Mouse (Mus musculus) embryonic facial prominence, embryonic 11.5 days (tissue): ENCODE measurements around the gene Atp13a1. TPM values are rescaled to one million over a fixed set of nuclear protein-coding genes. Genes with fewer than 3 reads are reported as not detected.

ENCODE experiments used
- ATAC-seq: fragments of 200-750 bp; cut with Nextera tagmentation; replicated peaks from 2 replicates; pipeline ENCODE4 v1.8.0; 2017; ENCODE audit warnings: low read depth; ENCODE audit not compliant: insufficient number of reproducible peaks, low FRiP score, low TSS enrichment
- DNase-seq: peaks from one replicate; pipeline ENCODE4 v3.0.0-alpha.2; 2015; ENCODE audit warnings: low spot score
- H3K27ac ChIP-seq: fragments of 300-500 bp; sonication (generic); replicated peaks from 2 replicates; pipeline ENCODE4 v1.5.1; 2014; ENCODE audit warnings: mild to moderate bottlenecking, low read depth, low read length, control low read depth
- H3K27me3 ChIP-seq: fragments of 300-500 bp; sonication (generic); 2 replicates; pipeline ENCODE4 v1.6.1; 2014; ENCODE audit warnings: mild to moderate bottlenecking, low read length, moderate library complexity, mixed read lengths; ENCODE audit not compliant: control insufficient read depth, insufficient read depth
- H3K36me3 ChIP-seq: fragments of 300-500 bp; sonication (generic); replicated peaks from 2 replicates; pipeline ENCODE4 v1.6.1; 2014; ENCODE audit warnings: low read depth, mild to moderate bottlenecking, low read length, moderate library complexity, mixed read lengths; ENCODE audit not compliant: control insufficient read depth, insufficient read depth
- H3K4me1 ChIP-seq: fragments of 300-500 bp; sonication (generic); 2 replicates; pipeline ENCODE4 v1.6.1; 2014; ENCODE audit warnings: low read length, mixed read lengths; ENCODE audit not compliant: control insufficient read depth, insufficient read depth
- H3K4me2 ChIP-seq: fragments of 300-500 bp; sonication (generic); 2 replicates; pipeline ENCODE4 v1.6.1; 2014; ENCODE audit warnings: low read depth, mild to moderate bottlenecking, control low read depth, low read length, moderate library complexity
- H3K4me3 ChIP-seq: fragments of 300-500 bp; sonication (generic); 2 replicates; pipeline ENCODE4 v1.5.1; 2014; ENCODE audit warnings: low read depth, low read length, control low read depth
- H3K9ac ChIP-seq: fragments of 300-500 bp; sonication (generic); replicated peaks from 2 replicates; pipeline ENCODE4 v1.6.1; 2014; ENCODE audit warnings: mild to moderate bottlenecking, control low read depth, low read length
- H3K9me3 ChIP-seq: fragments of 300-500 bp; sonication (generic); replicated peaks from 2 replicates; pipeline ENCODE4 v1.6.1; 2016; ENCODE audit warnings: mild to moderate bottlenecking, low read length, inconsistent platforms, mixed read lengths; ENCODE audit not compliant: control insufficient read depth
- WGBS: fragments of 180-500 bp; shearing (Covaris S2); extraction: QIAGEN DNeasy Blood & Tissue Kit; methylation state at CpG from one replicate; pipeline ENCODE4 v1.1.7; 2014; 5-methylcytosine and 5-hydroxymethylcytosine counted together
- polyA plus RNA-seq: library from polyadenylated mRNA; unstranded; fragments of >200 nt; fragmentation: Nextera tagmentation; extraction: Ambion mirVana; gene quantifications from 2 replicates; pipeline ENCODE4 v1.2.1, GENCODE M21; 2014

Atp13a1 gene
- polyA plus RNA-seq, 1 experiment from 2014 or later = 35.9 TPM

- no peak overlapping the region for H3K4me2 ChIP-seq
- DNase-seq (no peak), ATAC-seq (no peak)
- H3K27ac ChIP-seq = no peak overlapping the region
- no peak overlapping the region for H3K4me3 ChIP-seq
- no peaks in the 10 kb centered on the region for H3K9me3 ChIP-seq
- no peaks in the 10 kb centered on the region for H3K27me3 ChIP-seq
- H3K36me3 ChIP-seq = peaks cover 5% of the 10 kb centered on the region
- no peak overlapping the region for H3K9ac ChIP-seq
- H3K4me1 ChIP-seq = peaks cover 2% of the 10 kb centered on the region; the same call in 1 of the 2 replicates
- WGBS = 62% methylated on average over 3 of the region's 3 CpGs
Observed at GRCm38 (mm10) chr8:69809820-69810219, 18.9 kb downstream of the Atp13a1 start.

- no peak for ATAC-seq
- Histone ChIP-seq H3K4me2 (no peak overlapping the region), H3K36me3 (no peaks in the 10 kb centered on the region), H3K9ac (no peak overlapping the region), H3K9me3 (no peaks in the 10 kb centered on the region), H3K4me1 (no peaks in the 10 kb centered on the region), H3K27me3 (no peaks in the 10 kb centered on the region), H3K27ac (no peak overlapping the region), H3K4me3 (no peak overlapping the region)
- WGBS = 81% methylated on average over 2 of the region's 2 CpGs
- DNase-seq = no peak
Observed at GRCm38 (mm10) chr8:69814881-69815280, 23.9 kb downstream of the Atp13a1 start.

- H3K9ac ChIP-seq = no peak overlapping the region
- H3K27ac ChIP-seq = no peak overlapping the region
- DNase-seq (no peak), ATAC-seq (no peak)
- no peaks in the 10 kb centered on the region for H3K4me1 ChIP-seq
- H3K4me3 ChIP-seq = no peak overlapping the region
- 86% methylated on average over 4 of the region's 4 CpGs for WGBS
- no peaks in the 10 kb centered on the region for H3K36me3 ChIP-seq
- H3K4me2 ChIP-seq = no peak overlapping the region
- no peaks in the 10 kb centered on the region for H3K9me3 ChIP-seq
- H3K27me3 ChIP-seq = no peaks in the 10 kb centered on the region
Observed at GRCm38 (mm10) chr8:69815396-69815795, 24.4 kb downstream of the Atp13a1 start.

- H3K9ac ChIP-seq = no peak overlapping the region
Observed at GRCm38 (mm10) chr8:69820466-69820865, 29.5 kb downstream of the Atp13a1 start.

GRCm38 (mm10) chr8:69821971-69822385, 31.0 kb downstream of the Atp13a1 start:
- Histone ChIP-seq H3K9ac (peak overlapping the region; percentile 79), H3K4me1 (no peaks in the 10 kb centered on the region; the same call in 1 of the 2 replicates), H3K27ac (no peak overlapping the region), H3K4me3 (peak overlapping the region; percentile 66), H3K9me3 (no peaks in the 10 kb centered on the region), H3K36me3 (no peaks in the 10 kb centered on the region), H3K4me2 (peak overlapping the region; percentile 80), H3K27me3 (no peaks in the 10 kb centered on the region)
- peak; percentile 73 for DNase-seq
- peak; percentile 60 for ATAC-seq
- 0% methylated on average over 16 of the region's 22 CpGs for WGBS

More at GRCm38 (mm10) chr8:69820466-69820865, 29.5 kb downstream of the Atp13a1 start:
- no peaks in the 10 kb centered on the region for H3K9me3 ChIP-seq
- ATAC-seq = no peak
- 73% methylated on average over 9 of the region's 9 CpGs for WGBS
- H3K4me3 ChIP-seq = no peak overlapping the region
- H3K27ac ChIP-seq = no peak overlapping the region
- H3K27me3 ChIP-seq = no peaks in the 10 kb centered on the region
- no peaks in the 10 kb centered on the region for H3K36me3 ChIP-seq
- no peak overlapping the region for H3K4me2 ChIP-seq
- no peak for DNase-seq
- H3K4me1 ChIP-seq = no peaks in the 10 kb centered on the region; the same call in 1 of the 2 replicates

GRCm38 (mm10) chr8:69822386-69823191, 31.6 kb downstream of the Atp13a1 start, which contains the start of gene Lpar2:
TSS of gene Lpar2 (plus strand) at chr8:69822429.
- Histone ChIP-seq H3K27ac (peak within 1 kb of the TSS; percentile 35), H3K9ac (peak within 1 kb of the TSS; percentile 79), H3K4me3 (peak within 1 kb of the TSS; percentile 66), H3K9me3 (no peaks in the 10 kb centered on the region), H3K36me3 (no peaks in the 10 kb centered on the region), H3K27me3 (no peaks in the 10 kb centered on the region), H3K4me1 (no peaks in the 10 kb centered on the region; the same call in 1 of the 2 replicates), H3K4me2 (peak within 1 kb of the TSS; percentile 80)
- ATAC-seq = peak; percentile 75
- WGBS = 1% methylated on average over 31 of the region's 35 CpGs
- DNase-seq = peak; percentile 92

- H3K4me1 ChIP-seq = no peaks in the 10 kb centered on the region; the same call in 1 of the 2 replicates
- ATAC-seq (no peak), DNase-seq (no peak)
- H3K36me3 ChIP-seq = no peaks in the 10 kb centered on the region; the same call in 1 of the 2 replicates
- H3K9ac ChIP-seq = no peak overlapping the region
- no peak overlapping the region for H3K27ac ChIP-seq
- H3K27me3 ChIP-seq = no peaks in the 10 kb centered on the region
- H3K9me3 ChIP-seq = no peaks in the 10 kb centered on the region
- H3K4me3 ChIP-seq = no peak overlapping the region
- WGBS = 93% methylated on average over 12 of the region's 12 CpGs
- H3K4me2 ChIP-seq = no peak overlapping the region
Observed at GRCm38 (mm10) chr8:69826371-69826770, 35.4 kb downstream of the Atp13a1 start.

- DNase-seq (peak; percentile 99), ATAC-seq (peak; percentile 98)
- Histone ChIP-seq H3K36me3 (no peaks in the 10 kb centered on the region; the same call in 1 of the 2 replicates), H3K4me3 (peak within 1 kb of the TSS; percentile 52), H3K9me3 (no peaks in the 10 kb centered on the region), H3K9ac (peak within 1 kb of the TSS; percentile 69), H3K27me3 (no peaks in the 10 kb centered on the region), H3K27ac (peak within 1 kb of the TSS; percentile 25), H3K4me2 (peak within 1 kb of the TSS; percentile 88), H3K4me1 (no peaks in the 10 kb centered on the region)
- under 1% methylated on average over 38 of the region's 38 CpGs for WGBS
Observed at GRCm38 (mm10) chr8:69832298-69832853, 41.4 kb downstream of the Atp13a1 start, which contains the start of gene Pbx4. TSS of gene Pbx4 (plus strand) at chr8:69832491.
